In the genomic region with DNA sequence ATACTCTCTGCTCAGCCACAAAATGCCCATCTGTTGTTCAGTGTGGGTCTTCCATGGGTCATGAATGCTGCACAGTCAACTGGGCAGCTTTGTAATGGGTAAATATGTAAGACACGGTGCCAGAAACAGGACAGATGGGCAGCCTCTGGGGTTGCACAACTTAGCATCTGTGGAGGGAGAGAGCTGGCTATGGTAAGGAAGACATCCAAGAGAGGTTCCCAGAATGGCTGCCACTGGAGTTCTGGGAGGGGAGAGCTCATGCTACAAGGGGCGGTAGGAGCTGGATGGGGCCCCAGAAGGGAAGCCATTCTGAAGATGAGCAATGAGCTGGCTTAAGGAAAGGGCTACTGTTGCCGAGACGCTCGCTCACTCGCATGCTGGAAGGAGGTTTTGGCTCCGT, we compare ENCODE assay signal across 9 mouse cellular contexts. TPM values are rescaled to one million over a fixed set of nuclear protein-coding genes. Genes with fewer than 3 reads are reported as not detected.
DNase-seq lines count a peak whose midpoint lies in the region; ATAC-seq and TF ChIP-seq lines count a peak whose summit lies in the region.
"Had no signal": no experiment of that assay in that cellular context is flagged by ENCODE, and none has a peak within 500 bp of the region (broad histone marks: within the 10 kb centered on the region; RNA-seq: fewer than 3 reads in every experiment).

No protein-coding gene starts in this region.

- H3K4me2 ChIP-seq in kidney, embryonic 16.5 days (replicated peaks; ENCODE audit: low read depth, low read length): no peak overlapping the region
- H3K4me2 ChIP-seq in intestine, postnatal 0 days (replicated peaks; ENCODE audit: low read depth): no peak overlapping the region

- peaks cover 33% of the 10 kb centered on the region for H3K4me1 ChIP-seq in kidney, embryonic 16.5 days (ENCODE audit: insufficient read depth, low read length)
- H3K4me1 ChIP-seq in E14TG2a.4 (replicated peaks; ENCODE audit: low read depth, low read length): peaks cover 13% of the 10 kb centered on the region
- 0 out of 2 replicates have a peak, but pooled peaks cover 3% of the 10 kb centered on the region for H3K4me1 ChIP-seq in intestine, postnatal 0 days (replicated peaks; ENCODE audit: control insufficient read depth, insufficient read depth, low read length)

- ATAC-seq in kidney, embryonic 16.5 days (ENCODE audit: low FRiP score, low TSS enrichment): no peak
- ATAC-seq in intestine, postnatal 0 days: 0 out of 2 replicates have a peak, but pooled peaks have one; percentile 7

- TF ChIP-seq CTCF in E14TG2a.4 (conservative IDR thresholded peaks at IDR 0.05; ENCODE audit: low read length): no peak
- TF ChIP-seq CTCF in intestine, postnatal 0 days (IDR thresholded peaks at IDR 0.05; ENCODE audit: low read depth): no peak

- H3K4me3 ChIP-seq in kidney, embryonic 16.5 days (ENCODE audit: low read length): no peak overlapping the region
- peak overlapping the region; percentile 30 for H3K4me3 ChIP-seq in E14TG2a.4 (replicated peaks; ENCODE audit: low read length)
- H3K4me3 ChIP-seq in intestine, postnatal 0 days (ENCODE audit: low read depth, low read length): no peak overlapping the region

- WGBS in kidney, embryonic 16.5 days: 76% methylated on average over 7 of the region's 7 CpGs
- 69% methylated on average over 7 of the region's 7 CpGs for WGBS in intestine, postnatal 0 days

- H3K36me3 ChIP-seq in kidney, embryonic 16.5 days (ENCODE audit: insufficient read depth, low read length): peaks cover 8% of the 10 kb centered on the region
- no peaks in the 10 kb centered on the region for H3K36me3 ChIP-seq in E14TG2a.4 (ENCODE audit: insufficient read depth, low read length)
- H3K36me3 ChIP-seq in intestine, postnatal 0 days (ENCODE audit: control insufficient read depth, insufficient read depth): no peaks in the 10 kb centered on the region

- H3K27me3 ChIP-seq in kidney, embryonic 16.5 days (ENCODE audit: insufficient read depth, low read length): peaks cover 18% of the 10 kb centered on the region
- H3K27me3 ChIP-seq in E14TG2a.4 (ENCODE audit: insufficient read depth, low read length): peaks cover 11% of the 10 kb centered on the region
- H3K27me3 ChIP-seq in intestine, postnatal 0 days (replicated peaks; ENCODE audit: control insufficient read depth, insufficient read depth, low read length): no peaks in the 10 kb centered on the region

- DNase-seq in kidney, postnatal 25 days: no peak
- DNase-seq in Muller cell, postnatal 12 days (ENCODE audit: inconsistent ontology term): peak; percentile 62
- DNase-seq in testis, postnatal 10 days (ENCODE audit: low spot score): no peak
- no peak for DNase-seq in thymus, postnatal 25 days
- no peak for DNase-seq in urinary bladder, postnatal 10 days (ENCODE audit: low spot score)
- DNase-seq: cerebellum, postnatal 36 days had no signal

- peak overlapping the region; percentile 57; the same call in 1 of the 2 replicates for H3K27ac ChIP-seq in kidney, embryonic 16.5 days (ENCODE audit: low read length)
- peak overlapping the region; percentile 50; the same call in 1 of the 2 replicates for H3K27ac ChIP-seq in intestine, postnatal 0 days (ENCODE audit: low read depth, low read length)

- no peak overlapping the region for H3K9ac ChIP-seq in kidney, embryonic 16.5 days (replicated peaks; ENCODE audit: low read length)
- H3K9ac ChIP-seq in intestine, postnatal 0 days (ENCODE audit: low read depth, low read length): no peak overlapping the region

- H3K9me3 ChIP-seq in kidney, embryonic 16.5 days (ENCODE audit: low read length): peaks cover 6% of the 10 kb centered on the region
- H3K9me3 ChIP-seq in E14TG2a.4 (ENCODE audit: low read length): peaks cover 7% of the 10 kb centered on the region
- H3K9me3 ChIP-seq in intestine, postnatal 0 days (ENCODE audit: control insufficient read depth): peaks cover 5% of the 10 kb centered on the region; the same call in 1 of the 2 replicates

RNA-seq across cellular contexts. Expression of a gene that starts 58.7 kb away (rescaled TPM):
- polyA plus RNA-seq in kidney, embryonic 16.5 days (2015; fragmentation: Nextera tagmentation; extraction: Ambion mirVana): 5.2 and 5.5 TPM in 2 replicates
- polyA plus RNA-seq in intestine, postnatal 0 days (2015; fragmentation: Nextera tagmentation; extraction: Ambion mirVana): 4.9 TPM in 2 replicates
